Mouse (Mus musculus) heart, adult 9 months (tissue): ENCODE results near the gene Sptbn2.

Source experiments
- DNase-seq, 2 experiments: peaks; one replicate each; pipeline ENCODE4 v3.0.0; 2022; ENCODE audit warnings: low spot score in 2 of 2

Gene Sptbn2

DNA sequence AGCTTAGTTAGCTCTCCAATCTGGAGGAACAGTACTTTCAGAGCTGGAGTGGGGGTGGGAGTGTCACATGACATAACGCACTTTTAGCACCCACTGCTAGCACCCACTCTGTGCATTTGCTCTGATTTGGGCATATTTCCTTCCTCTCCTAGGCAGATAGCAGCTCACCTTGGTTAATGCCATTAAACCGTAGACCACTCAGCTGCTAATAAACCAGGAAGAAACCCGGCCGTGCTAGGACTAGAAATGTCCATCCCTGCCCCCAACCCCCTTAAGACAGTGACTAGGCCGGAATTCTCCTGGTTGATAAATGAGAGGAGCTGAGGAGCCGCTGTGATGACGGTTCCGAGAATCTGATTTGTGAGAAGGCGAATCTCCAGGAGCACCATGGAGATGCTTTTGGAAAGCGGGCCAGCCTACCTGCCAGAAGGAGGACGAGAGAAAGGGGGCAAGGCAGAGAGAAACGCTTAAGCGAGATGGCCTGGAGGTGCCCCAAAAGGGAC lies at the start of gene Sptbn2:
Gene Sptbn2 (plus strand): TSS at position 70 of the 503 bp plus-strand sequence.
- no peak for DNase-seq

DNA sequence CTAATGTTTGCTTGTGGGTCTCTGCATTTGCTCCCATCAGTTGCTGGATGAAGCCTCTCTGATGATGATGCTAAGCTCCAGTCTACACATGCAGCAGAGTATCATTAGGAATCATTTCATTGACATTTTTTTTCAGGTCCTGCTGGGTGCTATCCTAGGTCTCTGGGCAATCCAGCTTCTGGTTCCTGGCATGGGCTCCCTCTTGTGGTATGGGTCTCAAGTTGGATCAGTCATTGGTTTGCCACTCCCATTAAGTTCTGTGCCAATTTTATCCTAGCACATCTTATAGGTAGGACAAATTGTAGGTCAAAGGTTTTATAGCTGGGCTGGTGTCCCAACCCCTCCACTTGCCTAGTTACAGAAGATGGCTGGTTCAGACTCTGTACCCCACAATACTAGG lies 44.2 kb upstream of the Sptbn2 start:
- DNase-seq, result no peak

DNA sequence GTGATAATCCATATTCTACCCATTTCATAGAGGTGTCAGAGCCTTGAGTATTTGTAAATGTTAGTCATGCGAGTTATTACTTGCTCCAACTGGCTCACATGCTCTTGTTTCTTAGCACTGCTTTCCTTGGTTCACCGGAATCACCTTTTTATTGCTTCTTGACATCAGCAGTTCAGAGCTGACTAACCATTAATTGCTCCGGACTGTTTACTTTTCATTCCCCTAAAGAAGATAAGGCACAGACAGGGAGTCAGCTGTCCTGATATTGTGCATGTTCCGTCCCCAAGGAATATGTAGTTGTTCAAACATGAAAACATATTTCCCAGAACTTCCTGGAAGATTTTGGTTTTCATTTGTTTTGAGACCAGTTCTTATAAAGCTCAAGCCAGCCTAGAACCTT lies 40.2 kb upstream of the Sptbn2 start:
- no peak for DNase-seq

DNA sequence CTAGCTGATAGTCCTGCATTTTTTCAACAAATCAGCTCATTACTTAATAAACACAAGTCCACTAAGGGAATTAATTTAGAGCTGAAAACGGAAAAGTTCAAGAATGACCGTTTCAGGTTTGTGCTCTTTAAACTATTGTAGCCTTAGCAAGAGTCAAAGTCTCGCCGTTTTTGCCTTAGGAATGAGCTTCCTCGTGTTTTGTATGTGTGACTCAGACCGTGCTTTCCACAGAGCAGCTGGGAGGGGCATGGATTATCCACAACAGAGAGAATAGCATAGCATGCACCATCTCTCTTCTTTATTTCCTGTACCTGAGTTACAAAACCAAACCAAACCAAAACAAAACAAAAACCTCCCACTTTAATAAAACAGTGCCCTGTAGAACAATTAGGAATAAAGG lies 38.6 kb upstream of the Sptbn2 start:
- DNase-seq, result no peak

DNA sequence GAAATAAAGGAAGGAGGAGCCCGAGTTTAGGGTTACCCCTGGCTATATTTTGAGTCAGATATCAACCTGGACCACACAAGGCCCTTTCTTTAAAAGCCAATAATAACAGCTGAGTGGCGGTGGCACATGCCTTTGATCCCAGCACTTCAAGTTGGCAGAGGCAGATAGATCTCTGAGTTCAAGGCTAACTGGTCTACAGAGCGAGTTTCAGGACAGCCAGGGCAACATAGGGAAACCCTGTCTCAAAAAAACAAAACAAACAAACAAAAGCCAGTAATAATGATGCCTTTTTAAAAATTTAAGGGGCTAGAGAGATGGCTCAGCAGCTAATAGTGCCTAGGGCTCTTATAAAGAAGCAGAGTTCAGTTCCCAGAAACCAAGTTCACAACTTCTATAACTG lies 16.6 kb upstream of the Sptbn2 start:
- no peak for DNase-seq

DNA sequence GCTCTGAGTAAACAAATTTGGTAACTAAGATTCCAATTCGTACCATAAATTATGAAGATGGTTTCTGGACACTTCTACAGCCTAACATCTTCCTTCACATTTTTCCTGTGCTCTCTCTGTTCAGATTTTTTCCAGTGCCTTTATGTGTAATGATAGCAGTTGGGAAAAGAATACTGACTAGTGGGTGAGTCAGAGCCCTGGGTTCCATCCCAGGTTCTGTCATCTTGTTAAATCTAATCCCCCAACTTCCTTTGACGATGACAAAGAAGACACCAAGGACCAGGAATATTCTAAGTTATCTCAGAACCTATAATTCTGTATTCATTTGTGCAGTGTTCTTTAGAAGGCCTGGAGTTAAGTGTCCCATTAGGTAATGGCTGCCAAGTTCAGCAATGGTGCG lies 13.8 kb upstream of the Sptbn2 start:
- no peak for DNase-seq

DNA sequence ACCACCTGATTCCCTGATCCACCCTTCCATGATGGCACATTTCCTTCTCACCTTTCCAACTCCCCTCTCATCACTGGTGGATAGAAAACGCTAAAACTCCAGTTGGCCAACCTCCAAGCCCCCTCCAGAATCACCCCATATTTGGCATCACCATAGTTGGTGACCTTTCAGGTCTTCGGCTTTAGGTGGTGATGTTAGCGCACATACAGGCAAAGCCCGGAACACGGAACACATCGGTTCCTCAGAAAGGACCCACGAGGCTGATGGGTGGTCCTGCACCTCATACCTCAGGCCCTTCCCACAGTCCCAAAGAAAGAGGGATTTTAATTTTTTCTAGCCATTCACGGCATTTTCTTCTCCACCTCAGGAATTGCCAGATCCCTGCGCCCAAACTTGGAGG lies 13.2 kb upstream of the Sptbn2 start:
- DNase-seq, result no peak

DNA sequence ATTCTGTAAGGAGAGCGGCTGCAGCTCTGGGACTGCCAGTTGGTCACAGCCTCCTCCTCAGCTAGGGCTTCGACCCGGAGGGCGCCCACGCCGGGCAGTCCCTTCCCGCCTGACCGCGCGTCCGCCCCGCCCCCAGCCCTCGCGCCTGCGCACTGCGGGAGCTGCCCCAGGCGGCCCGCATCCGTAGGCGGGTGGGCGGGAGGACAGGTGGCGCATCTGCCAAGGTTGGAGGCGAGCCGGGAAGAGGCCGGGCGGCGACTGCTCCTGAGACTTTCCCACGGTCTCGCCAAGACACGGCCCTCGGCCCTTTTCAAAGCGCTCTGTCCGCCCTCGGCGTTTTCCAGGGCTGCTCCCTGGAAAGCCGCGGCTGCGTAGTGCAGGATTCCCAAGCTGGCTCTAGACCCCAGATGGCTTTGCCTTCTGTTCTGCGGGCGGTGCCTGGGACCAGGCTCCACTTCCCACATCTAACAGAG lies 12.7 kb upstream of the Sptbn2 start, which contains the start of gene Gm960:
Gene Gm960 (minus strand): TSS at position 464 of the 473 bp plus-strand sequence.
- DNase-seq, result peak; percentile 32 to 42

DNA sequence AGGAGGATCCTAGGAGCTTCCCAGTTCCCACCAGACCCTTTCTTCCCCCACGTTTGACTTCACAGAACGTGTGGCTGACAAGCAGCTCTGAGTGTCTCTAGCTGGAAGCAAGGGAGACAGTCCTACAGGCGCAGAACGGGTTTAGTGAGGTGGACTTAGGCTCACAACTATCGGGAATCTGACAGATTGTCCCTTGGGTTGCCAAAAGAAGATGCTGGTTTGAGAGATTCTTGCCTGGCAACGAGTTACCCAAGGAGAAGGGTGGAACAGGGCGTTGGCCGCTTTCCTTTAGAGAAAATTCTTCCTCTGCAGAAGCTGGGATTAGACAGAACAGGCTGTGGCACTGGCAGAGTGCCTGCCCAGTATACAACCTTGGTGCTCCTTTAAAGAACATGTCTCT lies 12.1 kb upstream of the Sptbn2 start:
- no peak for DNase-seq

DNA sequence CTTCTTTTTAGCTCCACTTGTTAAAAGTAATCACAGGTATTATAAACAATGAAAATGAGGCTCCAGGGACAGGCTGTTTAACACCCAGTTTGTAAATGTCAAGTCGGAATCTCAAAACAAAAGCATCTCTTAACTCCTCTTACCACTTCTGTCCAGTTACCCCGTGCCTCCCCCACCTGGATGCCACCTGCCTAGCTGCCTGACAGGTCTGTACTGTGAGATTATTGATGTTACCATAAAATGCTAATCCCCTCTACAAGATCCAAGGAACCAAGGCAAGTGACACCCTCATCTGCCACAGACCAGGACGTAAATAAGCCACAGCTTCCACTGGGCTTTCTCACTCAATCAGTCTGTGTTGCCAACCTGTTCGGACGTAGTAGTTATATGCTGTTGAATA lies 11.1 kb upstream of the Sptbn2 start:
- no peak for DNase-seq

DNA sequence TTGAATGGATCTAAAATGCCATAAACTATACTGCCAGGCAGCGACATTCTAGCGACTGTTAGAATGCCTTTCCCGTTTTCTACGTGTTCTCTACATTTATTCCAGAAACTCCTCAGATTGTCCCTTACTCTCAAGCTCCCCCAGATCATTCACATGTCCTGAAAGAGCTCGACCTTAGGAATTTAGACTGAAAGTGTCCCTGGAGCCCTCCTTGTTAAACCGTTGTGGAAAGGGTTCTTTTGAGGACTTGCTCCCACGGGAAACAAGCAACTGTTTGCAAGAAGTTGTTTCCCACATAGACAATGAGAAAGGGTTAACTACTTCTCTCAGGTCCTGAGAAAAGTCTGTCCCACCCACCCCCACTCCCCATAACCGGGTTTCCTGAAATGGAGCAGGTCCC lies 10.3 kb upstream of the Sptbn2 start:
- DNase-seq, result no peak

DNA sequence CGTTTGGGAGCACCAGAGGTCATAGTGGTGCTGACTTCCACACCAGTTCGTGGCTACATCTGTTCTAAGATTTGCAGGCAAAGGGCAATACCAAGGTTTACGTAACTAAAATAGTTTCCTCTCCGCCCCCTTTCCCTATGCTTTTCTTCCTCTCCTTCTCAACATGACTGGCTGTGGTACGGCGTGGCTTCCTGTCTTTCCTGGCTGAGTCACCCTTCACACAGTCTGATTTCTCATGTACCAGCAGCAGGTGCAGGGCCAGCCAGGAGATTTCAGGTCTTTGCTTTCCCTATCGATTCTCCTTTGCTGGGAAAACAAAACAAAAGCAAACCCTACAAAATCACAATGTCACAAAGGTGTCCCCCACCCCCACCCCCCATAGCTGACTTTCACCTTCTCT lies 9.7 kb upstream of the Sptbn2 start:
- no peak for DNase-seq

DNA sequence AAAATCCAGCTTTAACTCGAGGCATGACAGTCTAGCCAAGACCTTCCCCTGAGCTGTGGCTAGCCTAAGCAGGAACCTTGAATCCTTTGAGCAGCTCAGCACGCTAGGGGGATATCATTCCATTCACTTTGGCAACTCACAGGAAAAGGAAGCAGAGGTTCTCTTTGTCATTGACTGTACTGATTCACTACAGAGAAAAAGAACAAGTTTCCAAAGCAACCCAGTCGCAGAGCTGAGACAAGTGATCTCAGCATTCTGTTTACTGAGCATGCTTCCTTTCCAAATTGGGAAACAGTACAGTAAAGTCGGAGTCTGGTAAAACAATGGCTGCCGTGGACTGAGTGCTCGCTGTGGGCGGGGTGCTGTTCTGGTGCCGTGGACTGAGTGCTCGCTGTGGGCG lies 2.2 kb upstream of the Sptbn2 start:
- DNase-seq, result no peak

DNA sequence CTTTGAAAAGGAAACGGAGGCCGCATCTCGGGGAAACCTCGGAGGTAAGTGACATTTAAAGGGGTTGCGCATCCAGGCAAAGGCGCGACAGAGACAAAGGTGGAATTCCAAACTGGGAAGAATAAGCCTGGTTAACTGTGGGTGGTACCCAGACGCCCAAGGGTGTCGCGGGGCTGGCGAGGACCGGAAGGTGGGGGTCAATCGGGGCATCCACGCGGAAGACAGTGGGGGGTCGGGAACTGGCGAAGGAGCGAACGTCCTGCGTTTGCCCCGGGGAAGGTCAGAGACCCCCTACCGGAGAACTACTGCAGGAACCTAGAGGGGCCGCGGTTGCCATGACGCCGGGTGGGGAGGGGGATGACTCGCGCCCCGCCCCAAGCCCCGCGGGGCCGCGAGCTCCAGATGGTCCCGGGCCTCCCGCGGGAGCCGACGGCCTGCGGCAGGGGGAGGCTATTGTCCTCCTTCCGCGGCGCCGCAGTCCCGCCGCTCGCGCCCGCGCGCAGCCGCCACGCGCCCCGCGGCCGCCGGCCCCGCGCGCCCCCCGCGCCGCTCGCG lies 711 bp downstream of the Sptbn2 start:
- DNase-seq, result no peak

DNA sequence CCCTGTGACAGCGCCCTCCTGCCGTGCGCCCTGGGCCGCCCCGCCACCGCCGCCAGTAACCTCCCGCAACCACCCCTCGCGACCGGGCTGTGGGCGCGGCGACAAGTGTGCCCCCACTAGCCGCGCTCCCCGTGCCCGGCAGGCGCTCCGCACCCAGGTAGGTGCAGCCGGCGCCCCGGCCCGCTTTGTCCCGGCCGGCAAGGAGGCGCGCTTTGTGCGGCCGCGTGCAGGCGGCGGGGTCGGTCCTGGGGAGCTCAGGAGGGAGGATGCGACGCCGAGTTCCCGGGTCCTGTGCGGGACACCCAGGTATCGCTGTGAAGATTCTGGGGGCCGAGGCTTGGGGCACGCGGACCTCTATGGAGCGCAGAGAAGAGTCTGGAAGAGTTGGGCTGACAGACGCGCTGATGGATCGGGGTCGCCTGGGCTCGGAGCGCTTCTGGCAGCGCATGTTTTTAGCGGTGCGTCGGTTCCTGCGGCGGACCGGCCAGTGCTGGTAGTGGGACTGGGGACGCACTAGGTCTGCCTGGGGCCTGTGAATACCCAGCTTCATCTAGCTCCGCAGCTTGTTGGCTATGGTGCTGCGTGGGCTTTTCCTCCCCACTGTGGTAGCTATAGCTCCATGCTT lies 1.3 kb downstream of the Sptbn2 start:
- DNase-seq, result no peak

DNA sequence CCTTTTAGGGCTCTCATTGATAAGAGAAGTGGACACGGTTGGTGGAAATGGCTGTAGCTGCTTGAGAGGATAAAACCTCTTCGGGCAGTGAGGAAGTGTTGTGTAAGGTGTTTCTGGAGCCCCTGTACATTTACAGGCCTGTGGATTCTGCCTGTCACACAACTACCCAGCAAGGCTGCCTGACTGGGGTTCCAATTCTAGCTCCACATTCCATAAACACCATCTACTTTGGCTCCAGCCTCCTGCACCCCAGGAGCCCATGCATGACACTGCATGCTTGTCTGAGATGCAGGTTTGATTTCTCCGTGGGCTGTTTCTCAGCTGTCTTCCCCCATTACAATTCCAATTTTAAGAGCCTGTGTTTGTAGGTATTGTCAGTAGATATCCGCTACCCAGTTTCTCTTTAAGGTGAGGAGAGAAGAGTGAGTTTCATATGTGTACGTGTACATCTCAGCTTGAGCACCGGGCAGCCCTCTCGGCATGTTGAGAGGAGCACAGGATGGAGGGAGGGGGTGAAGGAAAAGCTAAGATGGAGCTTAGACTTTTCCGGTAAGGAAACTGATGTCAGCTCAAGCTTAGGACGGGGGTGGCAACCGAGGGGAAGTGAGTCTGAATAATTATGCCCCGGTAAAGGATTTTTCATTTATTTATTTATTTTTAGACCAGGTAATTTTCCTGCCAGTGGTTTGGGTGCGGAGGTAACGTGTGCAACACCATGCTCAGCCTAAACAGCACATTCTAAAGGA lies 2.0 kb downstream of the Sptbn2 start:
- no peak for DNase-seq

DNA sequence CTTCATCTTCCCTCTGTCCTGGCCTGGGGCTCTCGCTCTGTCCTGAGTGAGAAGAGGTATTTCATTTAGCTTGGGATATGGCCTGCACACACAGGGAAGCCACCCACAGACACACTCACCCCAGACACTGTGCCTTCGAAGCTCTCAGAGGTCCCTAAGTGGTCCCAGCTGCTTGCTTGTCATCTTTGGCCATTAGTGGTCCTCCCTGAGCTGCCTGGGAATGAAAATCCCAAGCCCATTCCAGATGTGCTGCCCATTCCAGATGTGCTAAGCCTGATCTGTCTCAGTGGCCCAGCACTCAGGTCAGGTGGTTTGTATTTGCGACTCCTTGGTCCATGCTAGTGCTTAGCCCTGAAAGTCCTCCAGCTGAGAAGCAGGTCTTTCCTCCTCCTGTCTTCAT lies 2.9 kb downstream of the Sptbn2 start:
- DNase-seq, result no peak

DNA sequence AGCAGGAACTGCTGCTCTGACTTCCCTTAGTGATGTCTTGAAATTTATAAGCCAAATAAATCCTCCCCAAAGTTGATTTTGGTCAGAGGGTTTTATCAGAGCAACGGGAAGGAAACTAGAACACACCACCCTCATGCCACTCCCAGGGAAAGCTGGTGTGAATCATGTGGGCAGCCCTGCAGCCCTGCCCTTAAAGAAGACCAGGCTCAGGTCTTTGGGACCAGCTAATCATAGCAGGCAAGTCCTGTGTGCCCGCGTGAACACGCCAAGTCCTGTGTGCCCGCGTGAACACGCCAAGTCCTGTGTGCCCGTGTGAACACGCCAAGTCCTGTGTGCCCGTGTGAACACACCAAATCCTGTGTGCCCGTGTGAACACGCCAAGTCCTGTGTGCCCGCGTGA lies 5.8 kb downstream of the Sptbn2 start:
- no peak for DNase-seq

DNA sequence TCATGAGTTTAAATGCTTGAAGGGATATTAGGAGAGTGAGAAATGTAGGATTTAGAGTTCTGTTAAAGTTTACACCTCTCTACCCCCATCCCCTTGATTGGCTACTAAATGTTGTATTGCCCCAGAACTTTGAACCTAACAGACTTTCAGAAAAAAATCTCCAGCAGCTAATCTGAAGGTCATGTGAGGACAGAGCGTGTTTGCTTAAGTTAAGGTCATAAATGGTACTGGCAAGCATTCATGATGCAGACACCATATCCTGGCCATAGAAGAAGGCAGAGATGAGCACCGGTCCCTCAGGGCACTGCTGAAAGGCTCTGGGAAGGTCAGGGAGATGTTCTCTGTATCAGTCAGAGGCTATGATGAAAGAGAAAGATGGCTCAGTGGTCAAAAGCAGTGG lies 6.3 kb downstream of the Sptbn2 start:
- no peak for DNase-seq

DNA sequence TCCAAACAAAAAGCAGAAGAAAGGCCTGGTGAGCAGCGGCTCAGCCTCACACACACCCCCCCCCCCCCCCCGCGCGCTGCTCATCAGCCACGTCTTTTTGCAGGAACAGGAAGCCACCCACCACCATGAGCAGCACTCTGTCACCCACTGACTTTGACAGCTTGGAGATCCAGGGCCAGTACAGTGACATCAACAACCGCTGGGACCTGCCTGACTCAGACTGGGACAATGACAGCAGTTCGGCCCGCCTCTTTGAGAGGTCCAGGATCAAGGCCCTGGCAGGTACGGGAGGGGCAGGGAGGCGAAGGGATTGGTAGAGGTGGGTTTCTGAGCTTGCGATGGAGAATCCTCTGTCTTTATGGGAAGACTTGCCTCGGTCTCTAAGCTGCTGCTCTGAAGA lies 7.7 kb downstream of the Sptbn2 start:
- no peak for DNase-seq

DNA sequence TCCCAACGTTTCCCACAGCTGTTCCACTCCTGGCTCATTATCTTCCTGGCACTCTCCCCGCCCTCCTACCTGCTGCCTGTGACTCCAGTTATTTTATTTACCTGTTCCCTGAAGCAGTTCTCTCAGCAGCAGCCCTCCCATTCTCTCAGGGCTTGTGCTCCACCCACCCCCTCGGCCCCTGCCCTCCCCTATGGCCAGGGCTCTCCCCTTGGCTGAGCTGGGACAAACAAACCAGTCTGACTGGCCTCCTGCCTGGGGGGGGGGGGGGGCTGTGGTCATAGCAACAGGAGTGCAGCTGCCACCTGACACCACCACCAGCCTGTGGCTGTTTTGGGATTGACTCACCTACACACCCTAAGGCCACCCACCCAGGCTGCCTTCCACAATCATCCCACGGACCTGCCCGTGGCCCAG lies 8.4 kb downstream of the Sptbn2 start:
- no peak for DNase-seq

DNA sequence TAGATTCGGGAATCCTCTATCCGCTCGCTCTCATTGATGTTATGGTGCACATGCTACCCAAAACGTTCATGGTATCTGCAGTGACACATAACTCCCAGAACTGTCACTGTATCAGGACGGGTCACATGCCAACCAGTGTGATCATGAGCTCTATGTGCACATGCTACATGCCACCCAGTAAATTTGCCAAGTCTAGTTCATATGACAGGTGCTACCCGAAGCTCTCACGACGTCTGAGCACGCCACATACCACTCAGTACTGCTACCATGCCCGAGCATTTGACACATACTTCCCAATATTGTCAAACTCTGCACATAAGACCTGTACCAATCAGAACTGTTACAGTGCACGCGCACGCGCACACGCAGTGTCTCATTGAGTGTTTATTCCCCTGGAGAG lies 9.1 kb downstream of the Sptbn2 start:
- no peak for DNase-seq

DNA sequence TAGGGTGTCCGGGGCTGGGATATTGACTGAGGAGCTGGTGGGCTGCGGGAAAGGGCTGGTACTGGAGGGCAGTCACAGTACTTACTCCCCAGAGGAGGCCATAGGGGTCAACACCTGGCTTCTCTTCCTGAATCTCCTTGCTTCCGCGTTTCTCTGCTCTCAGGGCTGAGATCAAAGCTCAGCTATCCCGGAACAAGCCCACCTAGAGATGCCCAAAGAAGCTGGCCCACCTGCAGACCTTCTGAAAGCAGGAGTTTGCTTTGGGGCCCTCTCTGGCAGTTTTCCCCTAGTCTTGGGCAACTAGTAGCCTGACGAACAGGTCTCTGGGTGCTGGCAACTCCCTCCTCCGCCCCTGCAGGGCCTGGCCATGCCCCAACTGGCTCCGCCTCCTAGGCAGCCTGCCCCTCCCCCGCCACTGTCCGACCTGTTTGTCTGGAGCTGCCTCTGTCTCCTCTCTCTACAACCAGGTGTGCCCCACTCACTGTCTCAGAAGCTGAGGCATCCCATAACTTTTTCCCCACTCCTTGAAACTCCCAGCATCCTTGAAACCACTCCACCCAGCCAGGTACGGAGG lies 9.8 kb downstream of the Sptbn2 start:
- no peak for DNase-seq
